Mouse (Mus musculus): ENCODE measurements around the gene Hsd11b1. TPM values are rescaled to one million over a fixed set of nuclear protein-coding genes. Genes with fewer than 3 reads are reported as not detected.

Gene Hsd11b1
- polyA plus RNA-seq, 1 experiment, result not detected

DNA sequence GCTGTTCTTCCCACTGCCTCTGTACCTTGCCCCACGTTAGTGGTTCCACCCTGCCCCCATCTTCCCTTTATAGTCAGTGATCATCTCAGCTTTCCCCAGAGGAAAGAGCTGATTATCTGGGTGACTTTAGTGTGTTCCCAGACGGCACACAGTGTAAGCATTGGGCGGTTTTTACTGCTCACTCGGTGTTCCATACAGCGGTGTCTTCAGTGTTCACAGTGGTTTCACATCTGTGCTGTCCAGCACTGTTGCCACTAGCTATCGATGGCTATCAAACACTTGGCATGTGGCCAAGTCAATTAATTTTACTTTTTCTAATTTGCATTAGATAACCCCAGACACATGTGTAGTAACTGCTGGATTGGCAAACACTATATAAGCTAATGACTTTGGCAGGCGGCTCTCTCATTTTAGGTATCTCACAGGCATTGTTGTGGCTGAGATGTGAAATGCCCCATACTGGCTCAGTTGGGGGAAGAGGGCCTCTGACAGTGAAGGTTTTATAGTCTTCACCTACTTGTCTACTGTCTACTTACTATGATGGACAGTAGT, 20.4 kb upstream of the Hsd11b1 start:
- H3K4me3 ChIP-seq (ENCODE audit: insufficient read depth, low read length), result no peak overlapping the region
- no peaks in the 10 kb centered on the region for H3K4me1 ChIP-seq (ENCODE audit: control insufficient read depth, insufficient read depth, low read length)
- TF ChIP-seq CTCF (IDR thresholded peaks at IDR 0.05; ENCODE audit: low read depth, low read length), result no peak
- no peak overlapping the region for H3K27ac ChIP-seq (ENCODE audit: insufficient read depth, low read depth, low read length)

DNA sequence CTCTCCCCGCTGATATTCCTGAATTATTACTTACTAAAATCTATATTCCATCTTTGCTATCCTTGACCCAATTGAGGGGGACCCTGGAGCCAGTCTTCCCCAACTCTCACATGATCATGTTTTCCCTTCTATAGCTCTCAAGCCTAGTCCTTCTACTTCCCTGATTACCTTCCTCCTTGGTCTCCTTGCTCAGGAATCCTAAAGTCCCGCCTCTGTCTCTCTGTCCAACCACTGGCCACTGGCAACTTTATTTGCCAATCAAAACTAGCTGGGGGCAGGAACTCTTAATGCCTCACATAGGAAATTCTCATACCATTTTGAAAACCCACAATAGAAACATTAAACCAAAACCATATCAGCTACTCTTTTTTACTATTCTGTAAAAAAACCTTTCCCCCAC, 17.5 kb upstream of the Hsd11b1 start:
- Histone ChIP-seq H3K4me1 (ENCODE audit: control insufficient read depth, insufficient read depth, low read length) (no peaks in the 10 kb centered on the region), H3K4me3 (ENCODE audit: insufficient read depth, low read length) (no peak overlapping the region), H3K27ac (ENCODE audit: insufficient read depth, low read depth, low read length) (no peak overlapping the region)
- TF ChIP-seq POLR2A (IDR thresholded peaks at IDR 0.05; ENCODE audit: borderline replicate concordance, low read depth, low read length), result no peak
- no peak for TF ChIP-seq CTCF (IDR thresholded peaks at IDR 0.05; ENCODE audit: low read depth, low read length)

DNA sequence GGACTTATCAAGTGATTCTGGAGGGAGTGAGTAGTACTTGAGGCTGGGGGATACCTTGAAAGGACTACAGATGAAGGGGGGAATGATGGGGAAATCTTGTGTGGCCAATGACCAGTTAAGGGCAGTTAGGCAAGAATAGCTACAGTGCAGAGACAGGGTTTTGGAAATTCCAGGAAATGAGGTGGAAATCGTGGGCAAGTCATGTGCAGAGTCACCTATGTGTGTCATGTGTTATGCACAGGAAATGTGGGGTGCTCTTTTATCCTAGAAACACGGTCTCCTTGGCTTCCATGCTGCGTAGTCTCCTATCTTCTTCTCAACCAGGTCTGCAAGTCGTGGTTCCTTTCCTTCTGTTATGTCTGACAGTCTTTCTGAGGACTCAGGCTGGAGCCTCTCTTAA, 15.6 kb upstream of the Hsd11b1 start:
- Histone ChIP-seq H3K4me3 (ENCODE audit: insufficient read depth, low read length) (no peak overlapping the region), H3K4me1 (ENCODE audit: control insufficient read depth, insufficient read depth, low read length) (peaks cover 4% of the 10 kb centered on the region; the same call in 1 of the 2 replicates), H3K27ac (ENCODE audit: insufficient read depth, low read depth, low read length) (no peak overlapping the region)
- TF ChIP-seq POLR2A (IDR thresholded peaks at IDR 0.05; ENCODE audit: borderline replicate concordance, low read depth, low read length), result no peak
- TF ChIP-seq CTCF (IDR thresholded peaks at IDR 0.05; ENCODE audit: low read depth, low read length), result no peak

DNA sequence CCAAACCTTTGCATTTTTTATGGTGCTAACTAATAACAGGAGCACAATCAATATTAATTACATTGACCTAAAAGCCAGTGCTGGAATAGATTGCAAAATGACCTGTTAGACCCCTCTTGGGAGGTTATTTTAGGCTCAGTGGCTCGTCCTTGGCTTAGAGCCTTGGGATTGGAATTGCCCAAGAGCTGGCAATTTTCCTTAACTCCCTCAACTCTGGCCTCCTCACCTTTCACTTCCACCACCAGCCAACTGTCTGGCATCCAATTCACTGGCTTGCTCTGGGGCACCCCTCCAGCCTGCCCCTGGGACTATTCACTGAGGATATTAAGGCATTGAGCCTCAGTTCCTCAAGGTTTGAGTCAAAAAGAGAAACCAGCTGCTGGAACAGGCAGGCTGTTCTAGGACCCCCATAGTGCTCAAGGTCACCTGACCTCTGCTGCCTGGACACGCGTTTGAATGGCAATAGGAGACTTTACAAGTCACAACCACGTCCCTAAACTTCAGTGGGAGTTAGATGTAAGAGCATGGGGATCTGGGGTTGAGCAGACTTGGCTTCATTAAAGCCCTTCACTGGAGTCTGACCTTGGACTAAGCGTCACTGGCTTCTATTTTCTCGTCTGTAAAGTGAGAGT, 14.7 kb upstream of the Hsd11b1 start:
- H3K27ac ChIP-seq (ENCODE audit: insufficient read depth, low read depth, low read length), result no peak overlapping the region

DNA sequence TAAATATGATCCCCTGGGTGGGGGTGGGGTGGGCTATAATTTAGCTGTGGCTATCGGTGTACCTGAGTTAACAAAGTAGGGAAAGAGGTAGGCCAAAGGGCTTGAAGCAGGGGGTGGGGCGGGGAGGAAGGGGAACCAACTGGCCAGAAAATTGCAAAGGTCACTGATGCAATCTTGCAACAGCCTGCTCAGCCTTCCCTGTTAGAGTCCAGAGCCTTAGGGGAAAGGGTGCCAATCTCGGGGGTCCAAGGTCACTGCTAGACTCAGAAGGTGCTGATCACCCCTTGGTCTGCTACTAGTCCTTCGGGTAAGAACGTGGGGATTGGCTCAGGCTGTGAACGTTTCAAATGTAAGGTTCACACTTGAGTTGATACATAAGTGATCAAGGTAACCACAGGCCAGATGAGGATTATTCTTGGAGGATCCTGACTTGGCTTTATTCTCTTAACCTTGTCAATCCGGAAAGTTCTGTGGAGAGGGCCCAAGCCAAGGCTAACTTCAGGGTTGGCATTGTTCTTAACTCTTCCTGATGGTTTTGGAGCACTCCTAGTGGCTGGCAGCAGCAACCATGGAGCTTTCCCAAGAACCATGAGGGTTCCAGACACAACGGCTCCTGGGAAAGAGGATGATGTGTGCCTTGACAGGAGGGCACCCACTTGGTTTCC, 10.7 kb upstream of the Hsd11b1 start:
- H3K4me1 ChIP-seq (ENCODE audit: control insufficient read depth, insufficient read depth, low read length), result peaks cover 13% of the 10 kb centered on the region
- no peak overlapping the region for H3K4me3 ChIP-seq (ENCODE audit: insufficient read depth, low read length)
- no peak overlapping the region for H3K27ac ChIP-seq (ENCODE audit: insufficient read depth, low read depth, low read length)
- TF ChIP-seq POLR2A (IDR thresholded peaks at IDR 0.05; ENCODE audit: borderline replicate concordance, low read depth, low read length), result no peak
- no peak for TF ChIP-seq CTCF (IDR thresholded peaks at IDR 0.05; ENCODE audit: low read depth, low read length)

More for the DNA sequence above, 14.7 kb upstream of the Hsd11b1 start:
- TF ChIP-seq POLR2A (IDR thresholded peaks at IDR 0.05; ENCODE audit: borderline replicate concordance, low read depth, low read length) (no peak), CTCF (IDR thresholded peaks at IDR 0.05; ENCODE audit: low read depth, low read length) (no peak)
- H3K4me3 ChIP-seq (ENCODE audit: insufficient read depth, low read length), result no peak overlapping the region
- H3K4me1 ChIP-seq (ENCODE audit: control insufficient read depth, insufficient read depth, low read length), result peaks cover 5% of the 10 kb centered on the region; the same call in 1 of the 2 replicates

DNA sequence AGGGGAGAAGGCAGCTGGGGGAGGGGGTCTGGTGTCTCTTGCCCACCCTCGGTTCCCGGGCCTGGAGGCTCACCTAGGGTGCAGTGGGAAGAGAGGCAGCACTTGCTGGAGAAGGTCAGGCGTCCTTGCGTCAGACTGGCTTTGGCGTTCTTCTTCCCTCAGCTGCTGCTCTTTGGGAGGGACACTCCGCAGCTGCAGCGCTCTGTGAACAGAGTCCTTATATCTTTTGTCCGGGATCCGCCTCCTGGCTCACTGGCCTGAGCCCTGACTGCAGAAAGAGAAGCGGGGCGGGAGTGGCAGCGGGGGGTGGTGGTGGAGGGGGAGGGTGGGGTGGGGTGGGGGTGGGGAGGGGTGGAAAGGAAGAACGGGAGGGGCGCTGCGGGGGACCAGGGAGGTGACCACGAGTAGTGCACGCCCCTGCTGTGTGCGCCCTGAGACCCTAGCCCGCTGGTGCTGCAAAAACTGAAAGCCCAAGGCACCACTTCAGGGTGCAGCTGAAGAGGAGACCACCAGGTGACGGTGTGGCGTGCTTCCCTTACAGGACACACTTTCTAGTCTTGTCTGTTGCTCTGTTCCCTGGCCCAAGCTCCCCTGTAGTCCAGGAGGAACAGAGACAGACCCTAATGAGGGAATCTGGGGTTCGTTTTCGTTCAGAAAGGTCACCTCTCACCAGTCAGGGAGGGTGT, 9.2 kb upstream of the Hsd11b1 start, which contains the start of gene G0s2:
TSS of gene G0s2 (minus strand) at position 302 of the 686 bp plus-strand sequence.
- H3K4me3 ChIP-seq (ENCODE audit: insufficient read depth, low read length), result no peak within 1 kb of the TSS
- peaks cover 13% of the 10 kb centered on the region for H3K4me1 ChIP-seq (ENCODE audit: control insufficient read depth, insufficient read depth, low read length)
- no peak within 1 kb of the TSS for H3K27ac ChIP-seq (ENCODE audit: insufficient read depth, low read depth, low read length)
- TF ChIP-seq CTCF (IDR thresholded peaks at IDR 0.05; ENCODE audit: low read depth, low read length) (no peak), POLR2A (IDR thresholded peaks at IDR 0.05; ENCODE audit: borderline replicate concordance, low read depth, low read length) (no peak)

DNA sequence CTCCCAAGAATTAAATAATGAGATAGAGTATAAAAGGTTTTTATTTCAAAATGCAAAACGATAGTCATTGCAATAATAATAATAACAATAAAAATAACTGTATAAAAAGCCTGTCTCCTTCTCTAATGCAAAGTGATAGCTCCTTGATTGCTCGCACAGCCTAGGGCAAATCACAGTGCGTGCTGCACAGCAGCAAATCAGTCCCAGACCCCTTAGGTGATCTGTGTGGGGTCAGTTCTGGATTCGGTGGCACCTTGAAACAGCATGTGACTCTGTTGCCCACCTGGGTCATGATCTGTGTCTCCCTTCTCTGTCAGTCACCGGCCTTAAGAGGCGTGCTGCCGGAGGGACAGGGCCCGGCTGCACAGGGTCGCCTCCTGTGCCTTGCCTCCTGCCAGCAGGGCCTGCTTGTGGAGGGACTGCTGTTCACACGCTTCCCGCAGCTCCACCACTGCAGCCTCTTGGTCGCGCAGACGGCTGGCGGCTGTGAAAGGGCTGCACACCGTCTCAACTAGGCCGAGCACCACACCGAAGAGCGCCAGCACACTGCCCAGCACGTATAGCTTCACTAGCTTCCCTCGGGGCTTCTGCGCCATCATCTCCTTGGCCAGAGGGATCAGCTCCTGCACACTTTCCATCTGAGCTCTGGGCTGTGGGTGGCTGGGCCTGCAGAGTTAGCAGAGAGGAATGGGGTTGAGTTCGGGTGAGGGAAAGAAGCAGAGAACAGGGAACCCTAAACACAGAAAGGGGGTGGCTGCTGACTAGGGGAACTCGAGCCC, 8.5 kb upstream of the Hsd11b1 start:
- no peak overlapping the region for H3K27ac ChIP-seq (ENCODE audit: insufficient read depth, low read depth, low read length)
- no peak overlapping the region for H3K4me3 ChIP-seq (ENCODE audit: insufficient read depth, low read length)
- H3K4me1 ChIP-seq (ENCODE audit: control insufficient read depth, insufficient read depth, low read length), result peaks cover 13% of the 10 kb centered on the region
- no peak for TF ChIP-seq POLR2A (IDR thresholded peaks at IDR 0.05; ENCODE audit: borderline replicate concordance, low read depth, low read length)
- no peak for TF ChIP-seq CTCF (IDR thresholded peaks at IDR 0.05; ENCODE audit: low read depth, low read length)

DNA sequence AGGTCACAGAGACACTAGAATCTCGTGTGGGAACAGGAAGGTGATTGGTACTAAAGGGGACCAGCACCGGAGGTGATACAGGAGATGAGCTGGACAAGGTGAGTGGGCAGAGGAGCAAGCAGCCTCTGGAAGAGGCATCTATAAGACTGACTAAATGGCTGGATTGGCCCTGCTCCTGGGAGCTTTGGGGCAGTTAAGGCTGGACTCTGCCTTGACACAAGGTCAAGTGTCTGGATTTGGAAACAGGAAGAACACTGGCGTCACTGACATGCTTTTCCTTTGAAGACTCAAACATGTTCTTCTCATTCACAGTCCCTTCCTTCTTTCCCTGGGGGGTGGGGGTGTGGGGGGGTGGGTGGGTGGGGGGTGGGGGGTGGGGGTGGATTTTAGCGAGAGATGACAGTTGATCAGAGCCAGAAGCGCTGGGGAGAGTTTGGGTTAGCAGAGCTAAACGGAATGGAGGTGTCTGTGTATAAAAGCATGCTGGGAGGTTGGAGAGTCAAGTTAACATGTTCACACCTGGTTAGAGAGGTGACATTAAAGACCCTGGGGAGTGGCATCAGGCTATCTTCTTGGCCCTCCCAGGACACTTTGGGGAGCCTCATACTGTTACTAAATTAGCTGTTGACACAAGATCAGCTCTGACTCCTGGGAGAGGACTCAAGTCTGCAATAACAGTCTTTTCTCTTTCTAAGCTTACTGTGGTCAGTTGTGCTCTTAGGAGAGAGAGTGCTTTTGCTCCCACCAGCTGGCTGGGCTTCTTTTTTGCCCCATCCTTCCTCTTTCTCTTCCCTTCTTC, 7.3 kb upstream of the Hsd11b1 start:
- Histone ChIP-seq H3K27ac (ENCODE audit: insufficient read depth, low read depth, low read length) (no peak overlapping the region), H3K4me1 (ENCODE audit: control insufficient read depth, insufficient read depth, low read length) (peaks cover 13% of the 10 kb centered on the region), H3K4me3 (ENCODE audit: insufficient read depth, low read length) (no peak overlapping the region)
- TF ChIP-seq POLR2A (IDR thresholded peaks at IDR 0.05; ENCODE audit: borderline replicate concordance, low read depth, low read length), result no peak

DNA sequence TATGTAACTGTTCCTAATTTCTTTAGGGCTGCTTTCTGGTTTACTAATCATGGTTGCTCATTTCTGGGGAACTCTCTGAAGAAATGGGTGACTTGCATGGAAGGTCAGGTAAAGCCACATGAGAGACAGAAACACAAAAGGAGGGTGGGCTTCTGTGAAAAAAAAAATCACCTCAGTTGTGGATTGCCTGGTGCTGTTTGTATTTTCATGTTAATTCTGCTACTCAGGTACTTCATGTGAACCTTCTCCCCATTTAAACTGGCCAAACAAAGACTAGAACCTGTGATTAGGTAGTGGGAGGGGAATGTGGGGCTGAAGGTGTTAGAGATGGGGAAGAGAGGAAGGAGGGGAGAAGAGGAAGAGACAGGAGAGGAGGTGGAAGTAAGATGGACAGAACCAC, 1.9 kb upstream of the Hsd11b1 start:
- peaks cover under 1% of the 10 kb centered on the region for H3K4me1 ChIP-seq (ENCODE audit: control insufficient read depth, insufficient read depth, low read length)
- H3K27ac ChIP-seq (ENCODE audit: insufficient read depth, low read depth, low read length), result no peak overlapping the region
- no peak for TF ChIP-seq CTCF (IDR thresholded peaks at IDR 0.05; ENCODE audit: low read depth, low read length)
- no peak for TF ChIP-seq POLR2A (IDR thresholded peaks at IDR 0.05; ENCODE audit: borderline replicate concordance, low read depth, low read length)
- H3K4me3 ChIP-seq (ENCODE audit: insufficient read depth, low read length), result no peak overlapping the region

Data from bone marrow macrophage, adult 2 months (primary cell).